30 mouse cellular contexts compared by ENCODE assay signal in genomic region chr12:102650649-102651048, GRCm38 (mm10).
"Had no signal": no experiment of that assay in that cellular context is flagged by ENCODE, and none has a peak within 500 bp of the region (broad histone marks: within the 10 kb centered on the region; RNA-seq: fewer than 3 reads in every experiment).

No protein-coding gene starts in this region.

- H3K4me1 ChIP-seq: hindbrain, embryonic 15.5 days had no signal

- DNase-seq: heart, postnatal 10 days; heart, postnatal 14 days; heart, postnatal 36 days; heart, postnatal 4 days; kidney, adult 11 months; kidney, adult 18-20 months; kidney, postnatal 10 days; kidney, postnatal 14 days; kidney, postnatal 25 days; kidney, postnatal 4 days; layer of hippocampus, adult 9-11 months; layer of hippocampus, postnatal 36 days had no signal

- ATAC-seq: hindbrain, embryonic 16.5 days; hindbrain, postnatal 0 days; inflammation-experienced regulatory T-cells, adult 6 months; intestine, embryonic 15.5 days; intestine, embryonic 16.5 days; intestine, postnatal 0 days had no signal

- H3K4me3 ChIP-seq: heart, embryonic 10.5 days; heart, embryonic 12.5 days; heart, embryonic 13.5 days; heart, embryonic 15.5 days; hindbrain, embryonic 10.5 days; hindbrain, embryonic 12.5 days; hindbrain, embryonic 13.5 days; hindbrain, embryonic 15.5 days; intestine, embryonic 15.5 days; kidney, embryonic 15.5 days; layer of hippocampus, adult 2 months had no signal

- H3K27me3 ChIP-seq: heart, embryonic 12.5 days; heart, embryonic 13.5 days; heart, embryonic 15.5 days; hindbrain, embryonic 12.5 days; hindbrain, embryonic 13.5 days; hindbrain, embryonic 15.5 days; intestine, embryonic 15.5 days; kidney, embryonic 15.5 days had no signal

- H3K4me2 ChIP-seq: heart, embryonic 11.5 days; heart, embryonic 12.5 days; heart, embryonic 13.5 days; heart, embryonic 15.5 days; hindbrain, embryonic 12.5 days; hindbrain, embryonic 13.5 days; hindbrain, embryonic 14.5 days; hindbrain, embryonic 15.5 days; intestine, embryonic 15.5 days; kidney, embryonic 15.5 days had no signal

- H3K36me3 ChIP-seq: heart, embryonic 10.5 days; heart, embryonic 12.5 days; heart, embryonic 13.5 days; heart, embryonic 15.5 days; hindbrain, embryonic 10.5 days; hindbrain, embryonic 12.5 days; hindbrain, embryonic 13.5 days; hindbrain, embryonic 15.5 days; intestine, embryonic 15.5 days; kidney, embryonic 15.5 days had no signal

- H3K9me3 ChIP-seq: heart, embryonic 10.5 days; heart, embryonic 12.5 days; heart, embryonic 13.5 days; heart, embryonic 15.5 days; hindbrain, embryonic 10.5 days; hindbrain, embryonic 12.5 days; hindbrain, embryonic 13.5 days; hindbrain, embryonic 15.5 days; intestine, embryonic 15.5 days; kidney, embryonic 15.5 days had no signal

- H3K27ac ChIP-seq: heart, embryonic 13.5 days; hindbrain, embryonic 10.5 days; hindbrain, embryonic 12.5 days; hindbrain, embryonic 13.5 days; hindbrain, embryonic 14.5 days; hindbrain, embryonic 15.5 days; hindbrain, postnatal 0 days; intestine, embryonic 15.5 days; kidney, embryonic 15.5 days had no signal

- H3K9ac ChIP-seq: heart, embryonic 12.5 days; heart, embryonic 13.5 days; heart, embryonic 15.5 days; hindbrain, embryonic 12.5 days; hindbrain, embryonic 13.5 days; hindbrain, embryonic 14.5 days; hindbrain, embryonic 15.5 days; intestine, embryonic 15.5 days; kidney, embryonic 15.5 days had no signal
